Mouse (Mus musculus) thymus, postnatal 25 days (tissue): ENCODE measurements around the gene Nfasc.

Source experiments
- DNase-seq: peaks from one replicate; pipeline ENCODE4 v3.0.0; 2022

Gene Nfasc

DNA sequence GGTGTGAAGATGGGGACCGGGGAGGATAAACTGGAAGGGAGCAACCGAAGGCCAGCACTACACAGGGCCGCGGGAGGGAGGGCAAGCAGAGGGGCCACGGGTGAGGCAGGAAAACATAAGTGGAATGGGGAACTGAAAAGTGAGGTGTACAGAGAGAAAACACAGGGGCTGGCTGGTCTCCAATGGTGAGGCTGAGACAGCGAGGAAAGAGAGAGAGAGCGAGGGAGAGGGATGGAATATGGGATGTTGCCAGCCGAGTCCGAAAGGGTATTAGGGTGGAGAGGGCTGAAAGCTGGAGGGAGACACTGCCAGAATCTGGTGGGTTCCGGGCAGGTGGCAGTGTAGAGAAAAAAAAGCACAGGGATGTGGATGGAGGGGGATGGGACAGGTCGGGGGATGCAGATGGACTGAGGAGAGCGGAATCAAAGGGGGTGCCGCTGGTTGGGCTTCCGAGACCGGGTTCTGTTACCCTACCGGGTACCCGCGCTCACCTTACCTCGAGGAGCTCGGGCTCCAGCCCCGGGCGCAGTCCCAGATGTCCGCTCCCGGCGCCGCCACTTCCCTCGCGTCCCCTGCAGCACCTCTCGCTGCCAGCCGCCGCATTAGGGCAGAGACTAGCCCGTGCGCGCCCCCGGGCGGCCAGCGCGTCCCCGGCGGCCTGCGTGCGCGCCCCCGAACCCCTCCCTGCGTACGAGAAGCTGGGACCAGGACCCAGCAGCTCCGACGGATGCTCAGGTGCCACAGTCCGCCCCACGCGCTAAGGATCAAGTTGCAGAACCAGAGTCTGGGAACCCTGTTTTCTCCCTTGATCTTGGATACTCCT, at the start of gene Nfasc:
Nfasc (minus strand) TSS at position 623 of the 823 bp plus-strand sequence.
- DNase-seq = peak; percentile 10

DNA sequence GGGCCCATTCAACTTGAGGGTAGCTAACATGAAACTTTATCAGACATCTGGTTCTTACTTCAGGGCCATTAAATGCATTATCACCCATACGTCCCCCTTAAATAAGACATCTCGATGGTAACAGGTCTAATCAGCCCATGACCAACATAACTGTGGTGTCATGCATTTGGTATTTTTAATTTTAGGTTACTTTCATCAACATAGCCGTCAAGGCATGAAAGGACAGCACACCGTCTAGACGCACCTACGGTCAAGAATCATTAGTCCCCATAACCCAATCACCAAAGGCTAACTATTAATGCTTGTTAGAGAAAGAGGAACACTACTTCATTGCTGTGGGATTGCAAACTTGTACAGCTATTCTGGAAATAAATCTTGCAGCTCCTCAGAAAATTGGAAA, 49.5 kb upstream of the Nfasc start:
- DNase-seq = no peak

DNA sequence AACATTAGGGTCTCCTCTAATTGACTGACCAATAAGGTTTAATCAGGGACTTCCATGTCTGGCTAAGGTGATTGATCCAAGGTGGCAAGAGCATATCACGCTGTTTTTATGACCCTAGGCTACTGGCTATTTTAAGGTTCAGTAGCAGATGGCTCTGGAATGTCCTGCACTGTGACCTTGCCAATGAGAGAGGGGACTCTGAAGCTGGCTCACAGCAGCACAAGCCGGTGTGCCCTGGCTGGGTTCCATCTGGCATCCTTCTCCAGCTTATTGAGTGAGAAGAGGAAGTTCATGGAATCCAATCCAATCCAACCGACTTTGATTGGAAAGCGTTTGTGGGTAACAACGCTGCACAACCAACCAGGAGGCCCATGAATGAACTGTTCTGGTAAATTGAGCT, 45.3 kb upstream of the Nfasc start:
- no peak for DNase-seq

DNA sequence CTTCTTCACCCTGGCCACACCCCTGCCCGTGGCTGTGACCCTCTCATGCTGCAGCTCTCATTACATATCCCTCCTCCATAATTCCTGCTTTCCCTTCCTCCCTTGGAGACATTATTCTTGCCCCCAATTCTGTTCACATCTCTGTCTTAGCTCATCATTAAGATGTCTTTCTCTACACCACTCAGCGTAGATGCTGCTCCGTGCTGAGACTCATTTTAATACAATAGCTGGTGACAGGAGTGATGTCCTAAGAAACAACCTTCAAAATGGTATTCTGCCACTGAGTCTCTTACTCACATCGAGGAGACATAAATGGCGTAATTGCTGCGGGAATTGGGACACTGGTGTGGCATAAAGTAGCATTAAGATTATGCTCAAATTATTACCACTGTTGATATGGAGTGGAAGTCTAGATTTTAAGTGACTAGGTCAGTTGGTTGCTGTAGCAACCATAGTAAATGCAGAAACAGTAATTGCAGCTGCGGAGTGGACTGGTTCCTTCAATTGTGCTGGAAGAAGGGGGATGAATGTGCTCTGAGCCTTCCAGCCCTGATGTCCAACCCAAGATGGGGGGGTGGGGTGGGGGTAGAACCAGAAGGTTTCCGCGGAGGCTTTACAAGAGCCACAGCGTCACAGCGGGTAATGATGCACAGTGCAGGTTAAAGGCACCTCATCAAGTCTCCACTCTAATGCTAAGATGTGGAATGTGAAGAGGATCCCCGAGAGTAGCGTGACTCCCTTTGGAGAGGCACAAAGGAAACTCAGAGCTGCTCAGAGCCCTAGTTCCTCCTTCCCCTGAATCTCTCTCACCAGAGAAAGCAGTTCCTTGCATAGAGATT, 40.2 kb upstream of the Nfasc start:
- no peak for DNase-seq

DNA sequence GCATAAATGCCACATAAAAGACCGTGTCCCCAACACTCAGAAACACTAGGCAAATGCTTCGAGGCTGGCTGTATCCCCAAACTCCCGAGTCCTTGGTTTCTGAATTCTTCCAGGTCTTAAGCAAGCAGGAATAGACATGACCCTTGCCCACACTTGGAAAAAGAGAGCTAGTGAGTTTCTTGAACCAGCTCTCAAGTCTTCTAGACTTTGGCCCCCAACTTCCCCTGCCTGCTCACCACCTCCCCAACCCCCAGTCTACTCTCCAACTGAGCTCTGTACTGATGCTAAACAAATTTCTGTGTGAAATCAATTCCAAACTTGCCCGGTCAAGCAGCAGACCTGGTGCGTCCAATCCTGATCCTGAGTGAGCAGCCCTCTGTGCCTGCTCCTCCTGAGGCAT, 39.4 kb upstream of the Nfasc start:
- DNase-seq = no peak

DNA sequence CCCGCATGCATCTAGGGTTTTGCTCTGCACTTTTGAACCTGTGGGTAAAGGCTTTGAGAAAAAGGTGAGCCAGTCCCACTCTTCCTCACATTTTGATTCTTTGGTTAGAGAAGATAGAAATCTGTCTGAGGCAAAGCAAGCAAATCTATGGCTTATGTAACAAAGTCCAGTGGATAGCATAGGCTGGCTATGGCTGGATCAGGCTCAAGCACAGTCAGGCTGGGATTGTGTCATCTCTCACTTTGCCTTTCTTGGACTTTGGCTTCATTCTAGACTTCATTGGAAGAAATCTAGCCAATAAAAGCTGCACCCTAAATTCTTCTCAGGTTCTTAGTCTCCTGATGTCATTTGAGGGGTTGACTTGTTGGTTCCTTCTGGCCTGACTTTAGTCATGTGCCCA, 38.7 kb upstream of the Nfasc start:
- DNase-seq = no peak

DNA sequence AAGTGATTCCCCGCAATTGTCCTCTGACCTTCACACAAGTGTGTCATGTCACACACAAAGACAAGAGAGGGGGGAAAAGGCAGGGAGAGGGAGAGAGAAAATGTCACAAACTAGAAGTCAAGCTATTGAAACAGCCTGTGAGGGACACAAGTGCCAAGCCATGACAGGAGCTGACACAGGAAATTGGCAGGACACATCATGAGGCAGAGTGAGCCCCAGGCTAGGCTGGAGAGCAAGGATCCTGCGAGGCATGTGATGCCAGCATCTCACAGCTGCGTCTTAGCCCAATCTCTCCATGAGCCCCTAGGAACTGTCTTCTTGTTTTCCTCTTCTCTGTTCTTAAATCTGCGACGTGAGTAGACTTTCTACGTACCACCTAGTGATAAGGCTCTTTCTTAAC, 33.4 kb upstream of the Nfasc start:
- no peak for DNase-seq

DNA sequence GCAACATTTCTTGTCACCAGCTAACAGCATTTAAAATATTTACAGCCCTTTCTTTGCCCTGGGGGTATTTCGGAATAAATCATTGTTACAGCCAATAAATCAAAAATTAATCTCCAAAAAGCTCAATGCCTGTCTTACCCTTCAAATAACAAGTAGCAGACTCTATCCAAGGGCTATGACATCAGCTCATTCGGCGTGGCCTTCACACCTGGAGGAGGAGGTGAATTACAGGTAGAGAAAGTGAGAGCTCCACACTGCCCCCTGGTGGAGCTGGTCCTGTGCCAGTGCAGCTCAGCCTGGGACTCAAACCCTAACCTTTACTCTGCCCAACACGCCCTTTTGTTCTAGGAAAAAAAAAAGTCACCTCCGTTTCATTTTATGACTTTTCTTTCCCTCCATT, 29.8 kb upstream of the Nfasc start:
- DNase-seq = peak; percentile 42

DNA sequence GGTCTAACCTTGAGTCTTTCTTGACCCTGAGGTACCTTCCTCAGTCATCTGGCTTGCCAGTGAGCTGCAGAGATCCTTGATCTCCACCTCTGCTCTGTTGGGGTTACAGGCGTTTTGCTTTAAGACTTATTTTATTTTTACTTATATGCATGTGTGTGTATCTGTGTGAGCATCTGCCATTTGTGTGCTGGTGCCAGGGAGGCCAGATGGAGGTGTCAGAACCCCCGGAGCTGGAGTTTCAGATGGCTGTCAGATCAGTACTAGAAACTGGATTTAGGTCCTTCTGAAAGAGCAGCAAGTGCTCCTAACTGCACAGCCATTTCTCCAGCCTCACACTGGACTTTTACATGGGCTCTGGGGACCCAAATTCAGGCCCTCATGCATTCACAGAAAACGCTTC, 28.0 kb upstream of the Nfasc start:
- no peak for DNase-seq

DNA sequence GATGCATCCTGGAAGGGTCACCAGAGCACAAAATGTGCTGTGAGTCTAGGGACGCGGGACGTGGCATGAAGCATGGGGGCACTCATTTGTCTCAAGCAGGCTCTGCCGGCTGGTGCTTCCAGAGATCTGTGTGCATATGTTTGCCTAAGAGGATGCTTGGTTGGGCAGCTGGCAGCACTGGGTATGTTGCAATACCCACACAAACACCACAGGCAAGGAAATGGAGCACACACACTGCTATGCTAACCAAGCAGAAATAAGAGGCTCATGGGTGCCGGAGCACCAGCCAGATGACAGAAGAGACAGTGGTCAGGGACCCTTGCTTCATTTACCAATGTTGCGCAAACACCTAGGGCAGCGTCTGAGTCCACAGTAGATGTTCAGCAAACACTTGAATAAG, 25.8 kb upstream of the Nfasc start:
- DNase-seq = no peak

DNA sequence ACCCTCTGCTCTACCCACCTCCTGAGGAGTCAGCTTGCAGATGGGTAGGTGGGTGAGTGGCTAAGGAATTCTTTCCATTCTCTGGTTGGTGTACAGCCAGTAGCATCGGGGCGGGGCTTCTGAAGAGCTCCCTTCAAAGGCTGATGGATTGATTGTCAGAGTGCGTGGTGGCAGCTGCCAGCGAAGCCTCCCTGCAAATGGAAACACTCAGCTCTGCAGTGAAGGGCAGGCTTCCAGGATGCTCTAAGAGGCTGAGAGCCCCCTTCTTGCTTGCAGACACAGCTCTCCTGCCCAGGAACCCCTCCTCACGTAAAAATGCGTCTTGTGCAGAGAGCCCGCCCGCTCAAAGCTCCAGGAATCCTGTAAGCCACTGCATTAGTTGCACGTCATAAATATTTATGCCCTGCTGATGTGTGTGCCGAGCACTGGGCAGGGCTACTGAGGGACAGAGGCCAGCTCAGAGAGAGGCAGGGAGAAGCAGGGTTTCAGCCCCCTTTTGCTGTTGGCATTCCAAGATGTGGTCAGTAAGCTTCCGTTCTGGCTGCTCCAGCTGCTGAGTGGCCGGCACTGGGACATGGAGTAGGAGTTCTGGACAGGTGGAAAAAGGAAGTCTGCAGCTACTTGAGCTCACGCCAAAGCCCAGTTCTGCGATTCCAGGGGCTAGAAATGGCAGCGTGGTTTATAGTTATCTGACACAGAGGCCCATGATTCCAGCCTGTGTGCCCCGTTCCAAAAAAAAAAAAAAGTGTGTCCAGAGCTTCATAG, 24.5 kb upstream of the Nfasc start:
- DNase-seq = no peak

DNA sequence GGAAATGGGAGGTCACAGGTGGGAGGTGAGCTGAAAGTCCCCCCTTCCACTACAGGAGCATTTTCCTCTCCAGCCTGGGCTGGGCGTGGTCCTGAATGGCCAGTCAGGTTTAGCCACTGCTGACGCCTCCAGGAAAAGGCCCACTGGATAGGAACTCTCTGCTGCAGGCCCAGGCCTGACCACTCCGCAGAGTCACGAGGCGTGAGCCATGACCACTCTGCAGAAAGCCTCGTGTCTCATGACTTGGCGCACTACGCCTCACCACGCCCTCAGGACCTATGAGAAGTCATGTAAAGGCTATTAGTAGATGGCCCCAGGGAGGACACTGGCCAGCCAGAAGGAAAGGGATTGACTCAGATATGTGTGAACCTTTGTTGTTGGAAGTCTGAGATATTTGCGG, 23.6 kb upstream of the Nfasc start:
- DNase-seq = no peak

DNA sequence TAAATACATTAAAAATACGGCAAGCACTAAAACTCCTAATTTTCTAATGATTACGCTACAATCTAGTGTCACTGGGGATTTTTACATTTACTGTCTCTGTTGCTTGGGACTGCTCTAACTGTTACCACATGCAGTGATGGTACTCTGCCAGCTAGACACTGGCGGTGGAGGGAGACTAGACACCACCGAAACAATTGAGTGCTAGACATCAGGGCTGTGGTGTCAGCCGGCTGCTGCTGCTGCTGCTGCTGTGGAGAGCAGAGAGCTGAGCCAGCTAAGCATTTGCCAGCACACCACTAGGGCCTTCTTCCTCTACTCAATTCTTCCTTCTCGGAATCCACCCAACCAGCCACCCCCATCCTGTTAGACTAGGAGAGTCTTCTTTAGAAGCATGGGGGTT, 17.8 kb upstream of the Nfasc start:
- DNase-seq = no peak

DNA sequence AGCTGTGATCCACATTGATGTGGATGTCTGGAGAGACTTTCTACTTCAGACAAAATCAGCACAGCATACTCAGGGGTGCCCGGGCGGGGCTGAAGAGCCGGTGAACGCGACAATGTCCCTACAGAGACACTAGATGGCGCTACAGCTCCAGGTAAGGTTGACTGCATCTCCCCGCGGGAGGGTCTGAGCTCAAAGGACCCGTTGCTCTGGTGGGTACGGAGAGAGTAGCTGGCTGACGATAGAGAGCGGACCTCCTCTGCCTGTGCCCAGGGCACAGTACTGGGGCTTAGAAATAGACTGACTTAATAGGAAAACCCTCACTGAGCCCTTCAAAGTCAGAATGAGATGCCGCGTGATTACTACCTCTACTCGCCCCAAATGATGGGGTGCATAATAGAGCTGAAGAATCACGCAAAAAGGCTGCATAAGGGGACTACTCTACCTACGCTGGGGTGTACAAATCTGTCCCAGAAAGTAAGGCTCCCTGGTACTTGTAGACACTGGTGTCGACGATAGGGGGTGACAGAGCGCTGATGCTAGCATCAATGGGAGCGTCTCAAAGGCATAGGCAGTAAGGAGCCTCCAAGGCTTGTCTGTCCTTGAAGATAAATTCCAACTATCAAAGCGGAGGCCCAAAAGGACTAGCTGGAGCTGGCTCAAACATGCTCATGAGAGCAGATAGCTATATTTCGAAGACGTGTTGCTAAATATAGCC, 17.2 kb upstream of the Nfasc start:
- DNase-seq = peak; percentile 26

DNA sequence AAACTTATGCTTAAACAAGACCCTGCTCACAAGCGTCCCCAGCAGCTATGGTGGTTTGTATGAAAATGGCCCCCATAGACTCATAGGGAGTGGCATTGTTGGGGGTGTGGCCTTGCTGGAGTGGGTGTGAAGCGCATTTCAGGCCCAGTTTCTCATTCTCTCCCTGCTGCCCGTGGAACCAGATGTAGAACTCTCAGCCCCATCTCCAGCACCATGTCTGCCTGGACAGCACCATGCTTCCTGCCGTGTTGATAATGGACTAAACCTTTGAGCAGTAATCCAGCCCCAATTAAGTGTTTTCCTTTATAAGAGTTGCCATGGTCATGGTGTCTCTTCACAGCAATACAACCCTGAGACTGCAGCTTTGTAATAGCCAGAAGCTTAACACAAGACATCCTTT, 13.6 kb upstream of the Nfasc start:
- no peak for DNase-seq

DNA sequence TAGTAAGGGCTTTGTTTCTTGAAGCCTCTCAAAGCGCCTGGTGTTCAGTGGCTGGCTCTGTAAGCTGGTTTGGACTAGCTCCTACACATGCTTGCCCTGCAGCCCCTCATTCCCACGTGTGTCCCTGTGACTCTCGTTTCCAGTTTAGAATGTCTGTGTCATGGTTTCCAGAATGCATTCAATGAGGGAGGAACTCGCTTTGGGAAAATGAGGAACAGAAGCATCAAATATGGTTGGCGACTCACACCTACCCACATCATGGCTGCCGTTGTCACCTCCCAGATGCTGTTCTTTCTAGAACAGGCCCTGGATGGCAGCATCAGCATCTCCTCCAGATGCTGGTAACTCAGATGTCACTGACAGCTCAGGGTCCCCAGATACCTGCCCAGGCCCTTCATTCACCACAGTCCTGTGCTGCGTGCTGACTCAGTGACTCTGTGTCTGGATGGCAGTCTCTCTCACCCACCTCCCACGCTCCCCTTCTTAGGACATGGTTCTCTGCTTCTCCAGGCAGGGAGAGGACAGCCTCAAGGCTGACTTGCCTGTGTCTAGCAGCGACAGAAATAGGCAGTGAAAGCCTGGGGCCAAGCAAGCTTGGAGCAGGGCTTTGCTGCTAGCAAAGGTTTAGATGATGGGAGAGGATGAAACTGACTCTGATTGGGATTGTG, 7.8 kb upstream of the Nfasc start:
- DNase-seq = no peak

DNA sequence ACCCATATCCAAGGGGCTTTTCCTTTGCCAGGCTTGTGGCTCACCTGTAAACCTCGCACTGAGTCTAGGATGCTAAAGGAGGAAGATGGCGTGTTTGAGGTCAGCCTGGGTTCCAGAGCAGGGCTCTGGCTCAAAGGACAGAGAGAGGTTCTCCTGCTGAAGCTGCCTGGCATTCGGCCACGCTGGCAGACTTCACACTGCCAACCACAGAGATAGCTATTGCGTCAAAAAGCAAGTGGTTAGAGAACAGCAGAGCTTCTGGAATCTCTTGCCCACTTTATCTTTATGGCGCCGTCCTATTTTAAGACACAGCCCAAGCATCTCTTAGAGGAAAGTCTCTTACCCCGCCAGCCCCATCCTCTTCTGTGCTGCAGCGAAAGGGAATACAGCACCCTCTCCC, 4.7 kb upstream of the Nfasc start:
- DNase-seq = no peak

DNA sequence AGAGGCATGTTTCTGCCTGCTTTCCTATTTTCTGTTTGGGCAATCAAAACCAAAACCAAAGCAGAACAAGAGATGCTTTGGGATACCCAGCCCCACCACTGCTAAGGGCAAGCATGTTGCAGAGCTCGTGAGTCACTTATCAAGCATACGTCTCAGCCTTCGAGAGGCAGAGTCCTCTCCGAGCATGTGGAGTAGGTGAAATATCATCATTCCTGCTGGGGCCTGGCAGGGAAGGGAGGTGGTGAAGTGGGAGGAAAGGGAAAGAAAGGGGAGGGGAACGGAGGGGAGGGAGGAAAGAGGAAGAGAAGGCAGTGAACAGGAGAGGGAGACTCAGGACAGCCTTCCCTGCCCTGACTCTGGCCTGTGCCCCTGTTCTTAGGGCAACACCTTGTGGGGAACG, 4.0 kb upstream of the Nfasc start:
- DNase-seq = no peak

DNA sequence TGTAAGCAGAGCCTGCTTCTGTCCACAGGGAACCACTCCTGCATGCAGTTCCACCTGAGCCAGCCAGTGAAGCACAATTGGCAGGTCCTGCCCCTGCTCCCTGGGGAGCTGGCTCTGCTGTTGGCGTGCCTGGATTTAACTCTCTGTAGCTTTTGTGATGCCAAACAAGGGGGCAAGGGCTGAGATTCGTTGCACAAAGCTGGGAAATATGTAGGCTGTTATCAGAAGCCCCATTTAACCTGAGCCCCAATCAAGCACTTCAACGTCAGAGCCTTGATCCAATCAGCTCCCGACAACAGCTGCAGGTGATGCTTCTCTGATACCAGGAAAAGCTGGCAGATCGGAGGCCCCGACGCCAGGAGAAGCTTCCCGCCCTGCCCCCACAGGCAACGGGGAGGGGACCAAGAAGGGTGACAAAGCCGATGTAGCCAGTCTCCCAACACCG, 2.5 kb downstream of the Nfasc start:
- DNase-seq = no peak

DNA sequence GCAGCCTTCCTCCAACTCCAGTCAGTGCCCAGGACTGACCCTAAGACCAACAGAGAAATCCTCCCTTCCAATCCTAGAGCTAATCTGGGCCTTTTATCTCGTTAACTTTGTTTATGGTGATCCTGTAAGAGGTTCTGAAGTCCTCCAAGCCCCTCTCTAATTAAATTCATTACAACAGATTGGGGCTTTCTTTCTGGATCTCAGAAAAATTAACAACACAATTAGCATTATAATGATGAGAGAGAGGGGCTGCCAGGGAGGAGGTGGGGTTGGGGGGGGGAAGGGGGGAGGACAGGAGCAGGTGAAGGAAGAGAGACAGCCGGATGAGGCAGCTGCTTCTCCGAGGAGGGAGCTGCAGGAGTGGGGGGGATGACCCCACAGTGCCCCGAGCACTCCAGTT, 5.4 kb downstream of the Nfasc start:
- DNase-seq = no peak

DNA sequence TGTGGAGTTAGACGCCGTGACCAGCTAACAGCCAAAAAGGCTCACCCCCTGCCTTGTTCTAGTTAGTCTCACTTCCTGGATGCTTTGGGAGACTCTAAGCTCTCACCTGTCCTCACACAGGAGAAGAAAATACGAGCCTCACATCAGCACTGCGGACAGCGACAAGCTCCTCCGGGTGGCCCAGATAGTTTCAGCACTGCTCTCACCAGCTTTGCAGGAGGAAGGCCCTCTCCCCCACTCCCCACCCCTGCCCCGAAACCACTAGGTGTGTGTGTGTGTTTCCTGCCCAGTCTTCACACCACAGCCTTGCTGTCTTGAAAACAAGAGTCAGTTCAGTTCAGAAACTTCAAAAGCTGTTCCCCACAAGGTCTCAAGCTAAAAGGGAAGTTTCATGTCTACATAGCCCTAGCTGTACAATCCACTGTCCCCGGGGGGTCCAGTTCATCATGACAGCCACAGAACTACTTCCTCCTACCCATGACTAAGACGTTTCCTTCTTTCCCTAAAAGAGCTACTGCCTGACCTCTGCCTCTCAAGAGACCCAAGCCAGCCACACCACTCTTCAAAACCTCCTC, 7.6 kb downstream of the Nfasc start:
- no peak for DNase-seq

DNA sequence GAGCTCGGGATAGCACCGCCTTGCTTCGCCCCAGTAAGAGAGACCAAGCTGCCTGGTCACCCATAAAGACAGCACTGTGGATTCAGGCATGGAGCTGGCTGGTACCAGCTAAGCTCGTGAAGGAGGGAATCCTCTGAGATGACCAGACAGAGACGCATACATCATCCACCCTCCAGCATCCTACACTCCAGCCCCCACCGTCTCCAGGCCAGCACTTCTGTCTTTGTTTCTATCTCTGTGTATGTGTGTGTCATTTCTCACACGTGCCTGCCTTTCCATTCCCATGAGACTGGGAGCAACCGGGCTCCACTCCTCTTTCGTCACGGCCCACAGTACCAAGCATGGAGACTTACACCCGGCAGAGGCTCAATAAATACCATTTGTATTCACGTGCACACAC, 9.3 kb downstream of the Nfasc start:
- DNase-seq = no peak
